Mouse (Mus musculus) spleen, adult 2 months (tissue): ENCODE measurements around the gene Mb21d2.

Source experiments
- CTCF ChIP-seq: fragments of 200-500 bp; IDR thresholded peaks from 2 replicates; pipeline ENCODE4 v1.5.1; 2011; ENCODE audit warnings: mild to moderate bottlenecking, inconsistent platforms; ENCODE audit not compliant: insufficient read depth, insufficient read length, insufficient replicate concordance; ENCODE audit errors: extremely low read depth
- POLR2A ChIP-seq: fragments of 200-500 bp; IDR thresholded peaks from 2 replicates; pipeline ENCODE4 v1.6.1; 2011; ENCODE audit warnings: low read depth, low read length, inconsistent platforms

- TF ChIP-seq CTCF (no peak), POLR2A (no peak)
Measured at GRCm38 (mm10) chr16:28813290-28813689, 116.2 kb downstream of the Mb21d2 start.
